Mouse (Mus musculus) cortical plate, adult 2 months (tissue): ENCODE results near the gene Zmym3.

ENCODE experiments used
- CTCF ChIP-seq: fragments of 200-500 bp; IDR thresholded peaks from 2 replicates; pipeline ENCODE4 v1.5.1; 2011; ENCODE audit warnings: mild to moderate bottlenecking, control low read depth, low read length; ENCODE audit not compliant: insufficient read depth; ENCODE audit errors: extremely low read depth
- POLR2A ChIP-seq: fragments of 200-500 bp; IDR thresholded peaks from 2 replicates; pipeline ENCODE4 v1.6.1; 2011; ENCODE audit warnings: mild to moderate bottlenecking, low read length, control low read depth; ENCODE audit not compliant: insufficient read depth; ENCODE audit errors: extremely low read depth

DNA sequence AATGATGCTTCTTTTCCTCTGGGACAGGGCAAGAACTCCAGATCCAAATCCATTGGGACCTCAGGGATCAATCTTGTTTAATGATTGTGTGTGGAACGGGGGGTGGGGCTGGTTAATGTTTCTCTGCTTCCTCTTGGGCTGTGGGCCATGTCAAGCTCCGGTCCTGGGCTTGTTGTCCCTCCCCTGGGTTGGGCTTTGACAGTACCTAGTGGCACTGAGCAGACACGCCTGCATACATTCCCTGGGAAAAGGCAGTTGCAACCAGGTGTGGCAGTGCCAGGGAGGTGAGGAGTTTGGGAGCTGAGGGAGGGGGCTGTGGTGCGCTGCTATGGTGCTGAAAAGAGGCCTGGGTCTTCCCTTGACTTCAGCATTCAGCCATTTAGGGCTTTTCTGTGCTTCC lies 43.6 kb downstream of the Zmym3 start:
- TF ChIP-seq CTCF (no peak), POLR2A (no peak)
